Mouse (Mus musculus) stomach, embryonic 16.5 days (tissue): ENCODE results near the gene Polr1c. TPM values are rescaled to one million over a fixed set of nuclear protein-coding genes. Genes with fewer than 3 reads are reported as not detected.

Source experiments
- ATAC-seq: fragments of 200-750 bp; cut with Nextera tagmentation; 2 replicates; pipeline ENCODE4 v1.8.0; 2017; ENCODE audit warnings: moderate number of reproducible peaks, moderate TSS enrichment; ENCODE audit not compliant: insufficient read depth, low FRiP score
- H3K27ac ChIP-seq: fragments of 300-500 bp; sonication (generic); 2 replicates; pipeline ENCODE4 v1.5.1; 2014; ENCODE audit warnings: low read length
- H3K27me3 ChIP-seq: fragments of 300-500 bp; sonication (generic); 2 replicates; pipeline ENCODE4 v1.6.1; 2014; ENCODE audit warnings: low read length, control low read depth, mixed read lengths; ENCODE audit not compliant: control insufficient read depth, insufficient read depth
- H3K36me3 ChIP-seq: fragments of 300-500 bp; sonication (generic); 2 replicates; pipeline ENCODE4 v1.6.1; 2014; ENCODE audit warnings: low read length; ENCODE audit not compliant: control insufficient read depth, insufficient read depth
- H3K4me1 ChIP-seq: fragments of 300-500 bp; sonication (generic); 2 replicates; pipeline ENCODE4 v1.6.1; 2014; ENCODE audit warnings: low read length, control low read depth, mixed read lengths; ENCODE audit not compliant: control insufficient read depth, insufficient read depth
- H3K4me2 ChIP-seq: fragments of 300-500 bp; sonication (generic); 2 replicates; pipeline ENCODE4 v1.6.1; 2014; ENCODE audit warnings: low read depth, low read length, mixed read lengths
- H3K4me3 ChIP-seq: fragments of 300-500 bp; sonication (generic); replicated peaks from 2 replicates; pipeline ENCODE4 v1.5.1; 2014; ENCODE audit warnings: mild to moderate bottlenecking, low read length
- H3K9ac ChIP-seq: fragments of 300-500 bp; sonication (generic); 2 replicates; pipeline ENCODE4 v1.6.1; 2014; ENCODE audit warnings: low read length
- H3K9me3 ChIP-seq: fragments of 300-500 bp; sonication (generic); replicated peaks from 2 replicates; pipeline ENCODE4 v1.6.1; 2016; ENCODE audit warnings: low read length, control low read depth; ENCODE audit not compliant: control insufficient read depth
- WGBS: fragments of 180-500 bp; shearing (Covaris S2); extraction: QIAGEN DNeasy Blood & Tissue Kit; methylation state at CpG from one replicate; pipeline ENCODE4 v1.1.7; 2014; 5-methylcytosine and 5-hydroxymethylcytosine counted together
- polyA plus RNA-seq: library from polyadenylated mRNA; unstranded; fragments of >200 nt; fragmentation: Nextera tagmentation; extraction: Ambion mirVana; gene quantifications from 2 replicates; pipeline ENCODE4 v1.2.1, GENCODE M21; 2015

Gene Polr1c
- polyA plus RNA-seq, result 67.9 and 72.6 TPM in 2 replicates

DNA sequence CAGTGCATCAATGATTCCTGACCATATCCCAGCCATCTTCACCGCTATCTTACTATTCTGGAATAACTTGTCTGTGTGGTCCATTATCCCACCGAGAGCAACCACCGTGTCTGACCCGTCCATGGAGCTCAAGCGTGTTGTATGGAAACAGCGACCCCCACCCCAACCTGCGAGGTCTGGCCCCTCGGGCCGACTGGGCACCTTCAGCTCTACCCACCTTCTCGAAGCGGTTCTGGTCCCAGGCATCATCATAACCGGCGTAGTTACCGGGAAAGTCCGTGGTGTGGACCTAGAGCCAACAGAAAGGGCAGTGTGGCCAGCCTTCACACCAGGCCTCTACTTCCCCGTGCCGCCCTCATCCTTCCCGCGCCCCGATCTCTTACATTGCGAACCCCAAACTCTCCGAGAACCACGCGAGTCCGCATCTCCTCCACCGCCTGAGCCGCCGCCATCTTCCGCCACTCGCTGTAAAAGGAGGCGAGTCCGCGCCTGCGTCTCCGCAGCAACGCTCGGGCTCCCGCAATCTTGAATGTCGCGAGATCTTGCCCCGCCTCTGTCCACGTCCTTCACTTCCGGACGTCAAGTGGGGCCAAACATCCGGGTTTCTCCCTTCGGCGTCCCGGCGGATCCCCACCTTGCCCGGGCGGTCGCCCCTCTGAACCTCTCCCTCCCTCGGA, at the start of gene Polr1c, which contains the start of gene Yipf3:
Gene Polr1c, minus strand, starts transcription at position 543 of the 677 bp plus-strand sequence.
Gene Yipf3, plus strand, starts transcription at position 569 of the 677 bp plus-strand sequence.
- Histone ChIP-seq H3K27me3 (no peaks in the 10 kb centered on the region), H3K9ac (peak within 1 kb of the TSS; percentile 96), H3K27ac (peak within 1 kb of the TSS; percentile 75), H3K9me3 (no peaks in the 10 kb centered on the region), H3K4me3 (peak within 1 kb of the TSS; percentile 84), H3K4me1 (peaks cover 15% of the 10 kb centered on the region), H3K36me3 (peaks cover 42% of the 10 kb centered on the region), H3K4me2 (peak within 1 kb of the TSS; percentile 83)
- peak; percentile 92 for ATAC-seq
- under 1% methylated on average over 53 of the region's 53 CpGs for WGBS

DNA sequence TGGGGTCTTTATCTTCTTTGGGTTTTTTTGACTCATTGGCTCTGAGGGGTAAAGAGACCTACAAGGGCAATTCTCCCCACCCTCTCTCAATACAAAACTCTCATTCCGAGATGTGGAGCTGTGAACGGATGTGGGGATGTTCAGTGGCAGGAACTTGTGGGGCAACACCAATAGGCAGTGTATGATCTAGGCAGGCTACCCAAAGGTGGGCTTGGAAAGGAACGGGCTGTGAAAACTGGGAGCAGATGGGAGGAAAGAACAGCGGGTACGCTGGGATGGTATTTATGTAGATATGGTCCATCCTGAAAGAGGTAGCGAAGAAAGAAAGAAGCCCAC, 49.1 kb upstream of the Polr1c start:
- 13% methylated on average over 6 of the region's 6 CpGs for WGBS
- Histone ChIP-seq H3K27me3 (peaks cover 31% of the 10 kb centered on the region), H3K9me3 (no peaks in the 10 kb centered on the region), H3K27ac (no peak overlapping the region), H3K4me1 (peaks cover 7% of the 10 kb centered on the region), H3K36me3 (no peaks in the 10 kb centered on the region), H3K4me3 (peak overlapping the region; percentile 69), H3K4me2 (peak overlapping the region; percentile 100), H3K9ac (peak overlapping the region; percentile 74)
- ATAC-seq, result no peak

DNA sequence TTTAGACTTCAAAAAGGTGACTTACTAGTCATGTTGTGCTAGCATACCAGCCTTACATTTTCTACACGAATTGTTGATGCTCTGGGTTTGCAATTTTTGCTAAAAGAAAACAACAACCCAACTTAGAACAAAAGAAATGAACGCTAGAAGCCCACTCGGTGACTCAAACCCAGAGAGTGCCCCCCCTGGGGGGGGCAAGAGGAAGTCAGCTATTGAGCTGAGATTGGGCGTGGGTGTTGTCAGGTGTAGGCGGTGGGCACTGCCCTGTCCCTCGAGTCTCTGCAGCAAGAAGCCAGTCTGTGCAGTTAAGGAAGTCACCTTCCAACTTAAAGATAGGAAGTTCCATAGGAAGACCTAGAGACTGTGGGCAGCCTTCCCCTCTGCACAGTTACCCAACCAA, 48.7 kb upstream of the Polr1c start:
- H3K9me3 ChIP-seq, result no peaks in the 10 kb centered on the region
- H3K27ac ChIP-seq, result no peak overlapping the region
- peaks cover 7% of the 10 kb centered on the region for H3K4me1 ChIP-seq
- H3K4me2 ChIP-seq, result no peak overlapping the region
- no peak overlapping the region for H3K9ac ChIP-seq
- no peak overlapping the region for H3K4me3 ChIP-seq
- no peak for ATAC-seq
- 37% methylated on average over 6 of the region's 6 CpGs for WGBS
- H3K27me3 ChIP-seq, result peaks cover 31% of the 10 kb centered on the region
- H3K36me3 ChIP-seq, result no peaks in the 10 kb centered on the region

DNA sequence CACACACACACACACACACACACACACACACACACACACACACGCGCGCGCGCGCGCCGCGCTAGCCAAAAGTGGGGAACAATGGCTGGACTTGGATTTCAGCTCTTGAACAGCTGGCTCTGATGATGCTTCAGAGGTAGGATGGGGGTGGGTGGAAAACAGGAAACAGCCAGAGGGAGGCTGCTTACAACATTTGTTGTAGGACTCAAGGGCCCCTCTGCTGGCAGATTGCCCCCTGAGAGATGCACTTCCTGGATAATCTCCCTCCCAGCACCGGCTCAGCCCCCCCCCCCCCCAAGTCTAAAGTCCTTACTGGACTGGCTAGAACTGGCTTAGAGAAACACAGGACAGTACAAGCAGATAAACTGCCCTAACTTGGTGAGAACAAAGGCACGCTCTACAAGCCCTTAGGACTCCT, 39.8 kb upstream of the Polr1c start:
- WGBS, result 50% methylated on average over 11 of the region's 11 CpGs
- peak; percentile 48; the same call in 1 of the 2 replicates for ATAC-seq
- H3K36me3 ChIP-seq, result no peaks in the 10 kb centered on the region
- no peaks in the 10 kb centered on the region for H3K9me3 ChIP-seq
- 0 out of 2 replicates have a peak overlapping the region, but pooled peaks have one; percentile 10 for H3K4me2 ChIP-seq
- H3K9ac ChIP-seq, result peak overlapping the region; percentile 4; the same call in 1 of the 2 replicates
- H3K27ac ChIP-seq, result peak overlapping the region; percentile 26
- H3K27me3 ChIP-seq, result no peaks in the 10 kb centered on the region; the same call in 1 of the 2 replicates
- peaks cover 13% of the 10 kb centered on the region for H3K4me1 ChIP-seq
- H3K4me3 ChIP-seq, result no peak overlapping the region

DNA sequence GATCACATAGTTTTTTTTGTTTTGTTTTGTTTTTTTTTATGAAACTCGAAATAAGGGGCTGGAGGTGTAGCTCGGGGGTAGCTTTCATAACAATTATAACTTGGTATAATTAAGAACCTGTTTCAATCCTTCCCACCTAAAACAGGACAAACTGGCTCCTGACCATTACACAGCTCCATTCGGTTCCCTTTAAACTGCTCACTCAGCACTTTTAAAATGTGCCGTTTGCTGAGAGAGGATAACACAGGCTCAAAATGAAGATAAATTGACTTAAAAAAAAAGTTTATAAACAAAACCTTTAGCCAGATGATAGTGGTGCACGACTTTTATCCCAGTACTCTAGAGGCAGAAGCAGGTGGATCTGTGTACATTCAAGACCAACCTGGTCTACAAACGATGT, 37.6 kb upstream of the Polr1c start:
- no peak overlapping the region for H3K27ac ChIP-seq
- no peak overlapping the region for H3K4me3 ChIP-seq
- 38% methylated on average over 6 of the region's 6 CpGs for WGBS
- ATAC-seq, result no peak
- no peaks in the 10 kb centered on the region for H3K9me3 ChIP-seq
- H3K4me2 ChIP-seq, result no peak overlapping the region
- H3K4me1 ChIP-seq, result peaks cover 26% of the 10 kb centered on the region
- H3K9ac ChIP-seq, result no peak overlapping the region
- H3K27me3 ChIP-seq, result no peaks in the 10 kb centered on the region
- H3K36me3 ChIP-seq, result no peaks in the 10 kb centered on the region

DNA sequence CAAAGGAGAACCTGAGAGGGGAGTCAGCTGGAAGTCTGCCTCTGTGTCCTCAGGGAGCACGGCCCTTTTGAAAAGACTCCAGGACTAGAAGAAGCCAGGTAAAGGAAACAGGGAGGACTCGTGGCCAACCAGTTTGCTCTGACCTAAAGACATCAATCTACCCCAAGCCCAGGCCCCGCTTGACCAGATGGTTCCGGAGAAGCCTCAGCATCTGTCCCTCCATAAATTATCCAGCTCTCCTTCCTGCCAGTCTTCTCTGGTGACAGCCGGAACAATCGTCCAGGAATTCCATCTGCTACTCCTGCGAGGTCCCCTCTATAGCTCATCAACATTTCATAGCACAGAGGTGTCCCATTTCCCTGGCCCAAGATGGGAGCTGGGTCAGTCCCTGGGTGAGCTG, 36.8 kb upstream of the Polr1c start:
- Histone ChIP-seq H3K36me3 (no peaks in the 10 kb centered on the region), H3K9me3 (no peaks in the 10 kb centered on the region), H3K9ac (no peak overlapping the region), H3K27me3 (no peaks in the 10 kb centered on the region), H3K27ac (no peak overlapping the region), H3K4me1 (peaks cover 26% of the 10 kb centered on the region), H3K4me2 (no peak overlapping the region), H3K4me3 (no peak overlapping the region)
- ATAC-seq, result no peak
- WGBS, result 44% methylated on average over 7 of the region's 7 CpGs

DNA sequence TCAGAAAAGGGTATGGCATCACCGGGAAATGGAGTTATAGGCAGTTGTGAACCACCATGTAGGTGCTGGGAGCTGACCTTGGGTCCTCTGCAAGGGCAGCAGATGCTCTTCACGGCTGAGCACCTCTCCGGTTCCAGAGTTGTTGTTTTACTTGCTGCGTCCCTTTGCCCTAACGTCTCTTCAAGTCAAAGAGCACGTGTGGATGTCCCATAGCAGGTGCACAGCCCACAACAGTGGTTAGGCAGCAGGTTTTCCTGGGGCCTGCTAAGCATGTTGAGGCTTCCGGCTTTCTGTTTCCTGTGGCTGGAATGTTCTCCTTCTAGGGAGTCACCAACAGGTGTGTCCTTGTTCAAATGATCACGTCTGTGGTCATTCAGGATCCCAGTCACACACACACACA, 36.1 kb upstream of the Polr1c start:
- 83% methylated on average over 8 of the region's 8 CpGs for WGBS
- H3K27ac ChIP-seq, result no peak overlapping the region

DNA sequence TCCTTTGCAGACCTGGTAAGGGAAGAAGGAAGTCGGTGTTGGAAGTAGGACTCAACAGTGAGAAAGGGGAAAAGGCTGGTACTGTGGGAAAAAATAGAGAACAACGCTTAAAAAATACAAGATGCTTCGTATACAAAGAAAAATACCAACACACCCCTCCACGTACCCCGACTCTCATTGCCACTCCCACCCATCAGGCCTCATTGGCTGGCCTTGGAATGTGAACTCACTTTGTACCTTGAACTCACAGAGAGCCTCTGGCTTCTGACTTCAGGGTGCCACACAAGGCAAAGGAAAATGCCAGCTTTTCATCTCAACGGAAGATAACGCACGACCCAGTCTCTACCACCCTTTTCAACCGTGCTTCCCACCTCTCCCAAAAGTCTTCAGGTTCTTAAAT, 35.3 kb upstream of the Polr1c start:
- no peaks in the 10 kb centered on the region for H3K9me3 ChIP-seq
- H3K4me1 ChIP-seq, result peaks cover 22% of the 10 kb centered on the region
- peak overlapping the region; percentile 77 for H3K4me2 ChIP-seq
- no peaks in the 10 kb centered on the region for H3K27me3 ChIP-seq
- H3K36me3 ChIP-seq, result peaks cover 4% of the 10 kb centered on the region; the same call in 1 of the 2 replicates
- peak overlapping the region; percentile 65 for H3K4me3 ChIP-seq
- peak; percentile 29; the same call in 1 of the 2 replicates for ATAC-seq
- 18% methylated on average over 9 of the region's 9 CpGs for WGBS
- H3K27ac ChIP-seq, result peak overlapping the region; percentile 93; the same call in 1 of the 2 replicates
- 0 out of 2 replicates have a peak overlapping the region, but pooled peaks have one; percentile 23 for H3K9ac ChIP-seq

More for the DNA sequence above, 36.1 kb upstream of the Polr1c start:
- Histone ChIP-seq H3K4me2 (no peak overlapping the region), H3K9me3 (no peaks in the 10 kb centered on the region), H3K4me1 (peaks cover 26% of the 10 kb centered on the region), H3K4me3 (no peak overlapping the region), H3K27me3 (no peaks in the 10 kb centered on the region), H3K9ac (no peak overlapping the region), H3K36me3 (peaks cover 4% of the 10 kb centered on the region; the same call in 1 of the 2 replicates)
- ATAC-seq, result no peak

DNA sequence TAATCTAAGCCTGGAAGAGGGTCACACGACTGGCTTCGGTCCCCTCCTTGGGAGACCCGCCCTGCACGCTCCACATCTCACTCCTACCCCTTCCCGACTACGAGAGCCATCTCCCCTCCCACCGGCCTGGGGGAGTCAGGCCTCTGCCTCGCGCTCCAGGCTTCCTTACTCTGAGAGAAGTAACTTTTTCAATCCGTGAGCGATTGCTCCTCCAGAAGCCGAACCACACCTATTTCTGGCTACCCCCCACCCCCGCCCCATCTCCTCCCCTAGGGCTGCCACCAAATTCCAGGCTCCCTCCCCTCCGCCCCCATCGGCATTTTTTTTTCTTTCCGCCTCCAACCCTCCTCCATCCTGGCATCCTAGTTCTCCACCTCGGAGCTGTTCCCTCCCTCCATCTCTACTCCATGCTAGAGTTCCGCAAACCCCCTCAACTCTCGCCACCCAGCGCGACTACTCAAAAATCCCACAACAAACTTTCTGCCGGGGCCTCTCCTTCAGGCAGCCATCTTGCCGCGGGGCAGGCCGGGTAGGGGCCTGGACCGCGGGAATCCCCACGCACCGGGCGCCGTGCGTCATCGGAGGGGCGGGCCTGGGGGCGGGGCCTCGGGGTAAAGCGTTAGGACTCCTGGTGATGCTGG, 34.7 kb upstream of the Polr1c start, which contains the start of gene Tjap1:
Gene Tjap1, minus strand, starts transcription at position 544 of the 641 bp plus-strand sequence.
- Histone ChIP-seq H3K9ac (peak within 1 kb of the TSS; percentile 83), H3K27ac (peak within 1 kb of the TSS; percentile 93), H3K9me3 (no peaks in the 10 kb centered on the region), H3K36me3 (peaks cover 4% of the 10 kb centered on the region; the same call in 1 of the 2 replicates), H3K4me1 (peaks cover 17% of the 10 kb centered on the region), H3K4me2 (peak within 1 kb of the TSS; percentile 77), H3K4me3 (peak within 1 kb of the TSS; percentile 65), H3K27me3 (no peaks in the 10 kb centered on the region)
- ATAC-seq, result peak; percentile 98
- WGBS, result under 1% methylated on average over 37 of the region's 37 CpGs
